Mouse (Mus musculus) cortical plate, adult 2 months (tissue): ENCODE measurements around the gene Ckmt1. TPM values are rescaled to one million over a fixed set of nuclear protein-coding genes. Genes with fewer than 3 reads are reported as not detected.
A peak's percentile ranks its signal among the peaks of the same experiment; 100 is the strongest.

Experiments used
- H3K27ac ChIP-seq: fragments of 200-500 bp; 2 replicates; pipeline ENCODE4 v1.5.1; 2012; ENCODE audit warnings: low read length, control low read depth, inconsistent platforms; ENCODE audit not compliant: insufficient read depth
- H3K4me1 ChIP-seq: fragments of 200-500 bp; 2 replicates; pipeline ENCODE4 v1.6.1; 2011; ENCODE audit warnings: low read length; ENCODE audit not compliant: control insufficient read depth, insufficient read depth
- H3K4me3 ChIP-seq: fragments of 200-500 bp; 2 replicates; pipeline ENCODE4 v1.5.1; 2011; ENCODE audit warnings: mild to moderate bottlenecking, low read length, control low read depth; ENCODE audit not compliant: insufficient read depth
- CTCF ChIP-seq: fragments of 200-500 bp; IDR thresholded peaks from 2 replicates; pipeline ENCODE4 v1.5.1; 2011; ENCODE audit warnings: mild to moderate bottlenecking, control low read depth, low read length; ENCODE audit not compliant: insufficient read depth; ENCODE audit errors: extremely low read depth
- POLR2A ChIP-seq: fragments of 200-500 bp; IDR thresholded peaks from 2 replicates; pipeline ENCODE4 v1.6.1; 2011; ENCODE audit warnings: mild to moderate bottlenecking, low read length, control low read depth; ENCODE audit not compliant: insufficient read depth; ENCODE audit errors: extremely low read depth
- polyA plus RNA-seq: library from polyadenylated mRNA; depleted of rRNA; stranded (reverse); fragments of >200 nt; gene quantifications from 2 replicates; pipeline ENCODE4 v1.2.3, GENCODE M21; 2012; rRNA removed

Ckmt1 gene
- 306 and 309 TPM in 2 replicates for polyA plus RNA-seq

DNA sequence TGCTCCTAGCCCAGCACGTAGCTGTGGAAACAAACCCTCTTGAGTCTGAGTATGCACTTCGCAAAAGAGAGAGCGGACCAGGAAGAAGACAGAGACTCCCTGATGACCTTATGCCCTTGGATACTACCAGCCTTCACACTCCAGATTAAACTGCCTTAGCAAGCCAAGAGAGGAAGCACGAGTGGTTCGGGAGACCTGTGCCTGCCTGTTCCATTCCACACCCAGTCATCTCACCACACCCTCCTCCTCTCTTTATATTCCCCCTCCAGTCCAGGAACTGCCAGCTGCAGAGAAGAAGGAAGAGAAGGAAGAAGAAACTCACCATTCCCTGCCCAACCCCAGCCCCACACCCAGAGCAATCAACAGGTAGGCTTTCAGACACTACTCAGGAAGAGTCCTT, at the start of gene Ckmt1:
TSS of gene Ckmt1 (plus strand) at position 221 of the 400 bp plus-strand sequence.
- peak within 1 kb of the TSS; percentile 87 for H3K4me3 ChIP-seq
- TF ChIP-seq POLR2A (no peak), CTCF (no peak)
- H3K27ac ChIP-seq, result peak within 1 kb of the TSS; percentile 57
- peaks cover 5% of the 10 kb centered on the region for H3K4me1 ChIP-seq

DNA sequence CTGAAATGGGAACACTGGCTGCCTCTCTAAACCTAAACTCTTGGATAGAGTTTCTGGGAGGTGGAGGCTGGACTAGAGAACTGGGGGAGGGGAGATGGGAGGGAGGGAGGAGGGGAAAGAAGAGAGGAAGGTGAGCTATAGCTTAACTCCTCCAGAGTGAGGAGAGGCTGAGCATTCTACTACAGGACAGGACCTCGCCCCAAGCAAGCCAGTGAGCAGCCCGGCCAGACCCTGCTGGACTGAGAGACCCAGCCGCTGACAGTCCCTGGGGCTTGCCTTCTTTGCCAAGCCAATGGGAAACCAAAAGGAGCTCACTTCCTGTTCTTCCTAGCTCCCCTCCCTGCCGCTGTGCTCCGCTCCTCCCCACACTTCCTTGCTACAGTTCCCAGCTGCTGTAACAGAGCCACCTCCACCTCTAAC, 48.5 kb upstream of the Ckmt1 start:
- no peak overlapping the region for H3K27ac ChIP-seq
- H3K4me1 ChIP-seq, result peaks cover 2% of the 10 kb centered on the region; the same call in 1 of the 2 replicates
- peak; percentile 68; the same call in 1 of the 2 replicates for TF ChIP-seq POLR2A
- TF ChIP-seq CTCF, result no peak
- no peak overlapping the region for H3K4me3 ChIP-seq

DNA sequence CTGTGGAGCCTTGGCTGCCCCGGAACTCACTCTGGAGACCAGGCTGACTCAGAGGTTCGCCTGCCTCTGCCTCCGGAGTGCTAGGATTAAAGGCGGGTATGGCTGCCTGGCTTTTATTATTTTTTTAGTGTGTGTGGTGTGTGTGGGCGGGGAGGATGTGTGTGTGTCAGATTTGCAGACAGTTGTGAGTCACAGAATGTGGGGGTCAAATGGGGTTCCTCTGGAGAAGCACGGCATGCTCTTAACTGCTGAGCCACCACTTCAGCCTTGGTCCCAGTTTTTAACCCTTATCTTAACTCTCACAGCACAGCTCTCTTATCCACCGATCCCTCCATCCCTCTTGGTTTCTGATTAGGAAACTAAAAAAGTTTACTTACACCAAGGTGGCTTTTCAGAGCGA, 41.2 kb upstream of the Ckmt1 start:
- Histone ChIP-seq H3K27ac (no peak overlapping the region), H3K4me3 (no peak overlapping the region), H3K4me1 (no peaks in the 10 kb centered on the region)
- TF ChIP-seq CTCF, result no peak
- no peak for TF ChIP-seq POLR2A

DNA sequence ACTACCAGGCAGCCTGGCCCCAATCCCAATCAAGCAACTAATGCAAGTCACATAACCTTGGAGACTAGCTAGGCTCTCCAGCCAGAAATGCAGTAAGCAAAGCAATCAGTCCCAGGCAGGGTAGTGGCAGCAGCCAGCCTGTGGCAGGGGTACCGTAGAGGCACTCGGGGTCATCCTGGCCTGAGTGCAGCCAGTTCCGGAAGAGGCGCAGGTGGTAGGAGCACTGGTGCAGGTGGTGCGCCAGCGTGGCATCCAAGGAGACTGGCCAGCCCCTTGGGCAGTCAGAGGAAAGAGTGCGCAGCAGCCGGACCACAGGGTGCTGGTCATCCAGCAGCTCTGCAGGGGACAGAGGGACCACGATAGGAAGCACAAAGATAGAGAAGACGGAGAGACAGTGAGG, 34.5 kb upstream of the Ckmt1 start:
- H3K4me3 ChIP-seq, result no peak overlapping the region
- no peaks in the 10 kb centered on the region for H3K4me1 ChIP-seq
- TF ChIP-seq CTCF (no peak), POLR2A (no peak)
- no peak overlapping the region for H3K27ac ChIP-seq

DNA sequence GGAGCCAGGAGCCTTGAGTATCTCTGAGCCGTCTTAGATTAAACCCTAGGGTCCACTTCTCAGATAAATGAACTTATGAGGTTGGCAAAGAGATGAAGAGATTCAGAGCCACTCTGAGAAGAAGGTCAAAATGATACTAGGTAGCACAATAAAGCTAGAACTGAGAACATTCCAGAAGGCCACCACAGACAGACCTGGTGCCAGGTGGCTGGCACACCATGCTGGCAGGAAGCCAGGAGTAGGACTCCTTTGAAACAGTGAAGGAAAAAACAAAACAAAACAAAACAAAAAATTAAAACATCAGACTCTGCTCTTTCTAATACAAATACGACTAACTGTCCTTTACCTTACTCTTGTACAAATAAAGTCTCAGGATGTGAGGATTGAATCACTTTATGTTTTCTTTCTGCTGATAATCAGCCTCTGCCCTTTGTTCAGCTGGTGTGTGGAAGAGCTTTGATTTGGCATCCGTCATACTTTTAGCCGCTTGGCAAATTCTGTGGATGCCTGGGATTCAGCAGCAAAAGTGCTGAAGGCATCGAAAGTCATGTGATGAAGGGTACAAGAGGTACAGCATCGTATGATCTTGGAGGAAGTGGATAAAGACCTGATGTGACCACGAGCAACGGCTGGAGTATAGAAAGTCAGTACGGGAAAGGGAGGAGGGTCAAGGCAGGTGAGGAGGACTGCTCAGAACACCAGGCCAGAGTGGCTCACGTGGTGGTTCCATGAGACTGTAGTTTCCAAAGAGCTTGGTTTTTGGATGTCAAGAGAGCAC, 33.6 kb upstream of the Ckmt1 start:
- no peak overlapping the region for H3K4me3 ChIP-seq
- TF ChIP-seq POLR2A, result no peak
- no peaks in the 10 kb centered on the region for H3K4me1 ChIP-seq
- no peak overlapping the region for H3K27ac ChIP-seq

DNA sequence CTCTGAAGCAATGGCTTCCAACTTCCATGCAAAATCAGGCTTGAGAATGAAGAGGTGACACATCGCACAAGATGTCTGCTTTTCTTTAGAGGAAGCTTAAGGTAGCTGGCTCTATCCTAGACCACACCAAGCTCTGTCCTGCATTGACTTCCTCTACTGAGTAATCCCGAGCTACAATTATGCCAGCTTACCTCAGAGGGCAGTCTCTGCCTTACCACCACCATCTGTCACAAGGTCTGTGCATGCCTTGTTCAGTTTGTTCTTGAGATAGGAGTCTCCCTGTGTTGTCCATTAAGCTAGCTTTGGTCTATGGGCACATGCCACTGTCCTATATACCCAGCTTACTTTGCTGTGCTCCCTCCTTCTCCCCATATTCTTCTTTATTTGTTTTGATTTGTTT, 28.0 kb upstream of the Ckmt1 start:
- Histone ChIP-seq H3K4me1 (no peaks in the 10 kb centered on the region), H3K27ac (no peak overlapping the region), H3K4me3 (no peak overlapping the region)
- TF ChIP-seq CTCF (no peak), POLR2A (no peak)

- Histone ChIP-seq H3K4me3 (no peak overlapping the region), H3K4me1 (no peaks in the 10 kb centered on the region), H3K27ac (no peak overlapping the region)
- no peak for TF ChIP-seq POLR2A
- TF ChIP-seq CTCF, result 0 out of 2 replicates have a peak, but pooled peaks have one; percentile 4
Measured at GRCm38 (mm10) chr2:121339057-121339456, 18.5 kb upstream of the Ckmt1 start.

GRCm38 (mm10) chr2:121353156-121353555, 4.4 kb upstream of the Ckmt1 start:
- no peak overlapping the region for H3K4me3 ChIP-seq
- no peak overlapping the region for H3K27ac ChIP-seq
- no peak for TF ChIP-seq CTCF
- TF ChIP-seq POLR2A, result no peak
- H3K4me1 ChIP-seq, result no peaks in the 10 kb centered on the region; the same call in 1 of the 2 replicates

DNA sequence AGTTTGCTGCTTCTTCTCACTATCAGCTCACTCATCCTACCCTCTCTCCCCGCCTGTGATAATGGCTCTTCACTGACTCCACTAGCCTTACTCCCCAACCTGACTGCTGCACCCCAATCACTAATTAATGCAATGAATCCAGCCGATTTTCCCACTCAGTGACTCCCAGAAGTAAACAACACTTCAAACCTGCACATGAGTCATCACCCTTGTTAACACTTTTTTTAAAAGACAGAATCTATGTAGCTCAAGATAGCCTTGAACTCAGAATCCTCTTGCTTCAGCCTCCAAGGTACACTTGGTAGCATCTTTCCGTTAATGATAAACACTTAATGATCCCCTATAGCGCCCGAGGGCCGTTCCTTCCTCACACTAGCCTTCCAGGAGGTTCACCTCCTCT, 3.1 kb upstream of the Ckmt1 start:
- TF ChIP-seq CTCF (no peak), POLR2A (no peak)
- Histone ChIP-seq H3K4me1 (no peaks in the 10 kb centered on the region; the same call in 1 of the 2 replicates), H3K4me3 (peak overlapping the region; percentile 93), H3K27ac (peak overlapping the region; percentile 91)
